Mouse (Mus musculus): ENCODE results near the gene Lmo7.

The Lmo7 gene

GRCm38 (mm10) chr14:101778426-101778825 is 48.7 kb downstream of the Lmo7 start:
- DNase-seq (ENCODE audit: extremely low read depth, low read depth, low spot score): no peak

GRCm38 (mm10) chr14:101780016-101780415 is 50.3 kb downstream of the Lmo7 start:
- no peak for DNase-seq (ENCODE audit: extremely low read depth, low read depth, low spot score)

GRCm38 (mm10) chr14:101781219-101781618 is 51.5 kb downstream of the Lmo7 start:
- no peak for DNase-seq (ENCODE audit: extremely low read depth, low read depth, low spot score)

DNA sequence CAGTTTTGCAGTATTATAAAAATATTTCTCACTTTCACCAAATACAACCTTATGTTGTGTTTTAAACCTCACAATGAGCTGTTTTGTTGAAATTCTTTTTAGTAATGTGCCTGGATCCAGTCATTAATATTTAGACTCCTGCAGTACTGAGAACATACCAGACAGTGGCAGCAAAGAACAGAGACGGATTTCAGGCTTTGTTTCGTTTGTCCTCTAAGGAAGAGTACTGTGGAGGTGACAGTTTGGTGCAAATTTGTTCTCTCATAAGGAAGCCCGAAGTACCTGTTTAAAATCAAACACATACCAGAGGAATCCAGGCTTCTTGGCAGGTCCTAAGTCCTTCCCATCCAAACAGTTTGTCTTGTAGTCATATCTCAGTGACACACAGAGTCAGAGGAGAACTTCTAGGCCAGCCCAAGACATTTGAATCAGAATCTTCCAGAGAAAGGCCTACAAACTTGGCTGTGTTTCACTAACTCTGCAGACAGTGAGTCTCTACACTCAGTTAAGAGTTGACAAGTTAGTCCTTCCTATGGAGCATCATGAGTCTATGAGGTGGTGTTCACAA is 52.3 kb downstream of the Lmo7 start:
- no peak for DNase-seq (ENCODE audit: extremely low read depth, low read depth, low spot score)

DNA sequence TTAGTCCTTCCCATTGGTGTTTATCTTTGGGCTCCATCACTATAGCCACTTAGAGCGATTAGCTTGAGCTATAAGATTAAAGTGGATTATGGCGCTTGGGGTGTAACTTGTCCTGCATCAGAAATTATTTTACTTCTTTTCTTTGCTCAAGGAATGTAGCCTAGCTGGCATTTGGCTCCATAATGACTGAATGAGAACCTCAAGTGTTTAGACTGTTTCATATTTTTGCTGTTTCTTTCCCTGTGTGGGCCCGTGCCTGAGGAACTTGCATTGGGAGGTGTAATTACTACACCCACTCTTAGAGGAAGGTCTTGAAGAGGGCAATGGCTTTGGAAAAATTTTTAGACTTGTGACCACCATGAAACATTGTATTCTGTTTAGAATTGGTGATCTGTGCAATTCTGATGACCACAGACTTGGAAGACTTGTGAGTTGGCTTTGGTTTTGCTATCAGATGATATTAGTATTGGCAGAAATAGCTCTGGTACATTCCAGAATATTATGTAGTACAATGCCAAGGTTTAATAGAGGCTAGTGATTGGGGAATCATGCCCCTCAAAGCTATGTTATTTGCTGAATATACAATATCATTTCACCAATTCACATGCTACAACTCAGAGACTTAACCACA is 54.7 kb downstream of the Lmo7 start:
- DNase-seq (ENCODE audit: extremely low read depth, low read depth, low spot score): no peak

- peak; percentile 86 for DNase-seq (ENCODE audit: extremely low read depth, low read depth, low spot score)
These were observed 58.1 kb downstream of the Lmo7 start for GRCm38 (mm10) chr14:101787903-101788302.

DNA sequence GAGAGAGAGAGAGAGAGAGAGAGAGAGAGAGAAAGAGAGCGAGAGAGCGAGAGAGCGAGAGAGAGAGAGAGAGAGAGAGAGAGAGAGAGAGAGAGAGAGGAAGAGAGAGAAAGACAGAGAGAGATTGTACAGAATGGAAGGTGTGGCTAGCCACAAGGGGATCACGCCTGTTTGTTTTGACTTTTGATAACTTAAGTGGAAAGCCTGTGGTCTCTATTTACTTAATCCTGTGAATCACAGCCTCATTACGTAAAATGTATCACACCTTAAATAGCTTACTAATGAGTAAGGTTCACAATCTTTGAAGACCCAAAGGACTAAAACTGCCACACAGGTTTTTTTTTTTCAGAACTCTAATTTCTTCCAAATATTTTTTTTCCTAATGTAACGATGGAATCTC is 58.7 kb downstream of the Lmo7 start:
- DNase-seq (ENCODE audit: extremely low read depth, low read depth, low spot score): no peak

- no peak for DNase-seq (ENCODE audit: extremely low read depth, low read depth, low spot score)
These were observed 64.9 kb downstream of the Lmo7 start for GRCm38 (mm10) chr14:101794553-101795177.

- no peak for DNase-seq (ENCODE audit: extremely low read depth, low read depth, low spot score)
These were observed 68.3 kb downstream of the Lmo7 start for GRCm38 (mm10) chr14:101797930-101798500.

- DNase-seq (ENCODE audit: extremely low read depth, low read depth, low spot score): no peak
These were observed 69.0 kb downstream of the Lmo7 start for GRCm38 (mm10) chr14:101798766-101799165.

DNA sequence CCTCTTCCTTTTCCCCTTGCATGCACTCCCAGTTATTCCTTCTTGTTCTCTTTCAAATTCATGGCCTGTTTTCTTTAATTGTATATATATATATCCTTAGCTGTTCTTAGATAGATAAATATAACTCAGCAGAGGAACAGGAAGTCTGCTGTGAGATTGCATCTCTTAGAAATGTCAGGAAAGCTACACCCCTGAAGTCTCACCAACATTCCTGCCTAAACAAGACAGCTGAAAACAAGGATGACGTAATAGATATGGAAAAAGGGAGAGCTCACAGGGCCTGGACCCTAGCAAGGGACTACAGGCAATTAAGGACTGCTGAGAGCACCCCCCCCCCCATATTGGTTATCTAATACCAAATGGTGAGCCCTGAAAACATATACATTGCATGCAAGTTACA is 71.9 kb downstream of the Lmo7 start:
- no peak for DNase-seq (ENCODE audit: extremely low read depth, low read depth, low spot score)

DNA sequence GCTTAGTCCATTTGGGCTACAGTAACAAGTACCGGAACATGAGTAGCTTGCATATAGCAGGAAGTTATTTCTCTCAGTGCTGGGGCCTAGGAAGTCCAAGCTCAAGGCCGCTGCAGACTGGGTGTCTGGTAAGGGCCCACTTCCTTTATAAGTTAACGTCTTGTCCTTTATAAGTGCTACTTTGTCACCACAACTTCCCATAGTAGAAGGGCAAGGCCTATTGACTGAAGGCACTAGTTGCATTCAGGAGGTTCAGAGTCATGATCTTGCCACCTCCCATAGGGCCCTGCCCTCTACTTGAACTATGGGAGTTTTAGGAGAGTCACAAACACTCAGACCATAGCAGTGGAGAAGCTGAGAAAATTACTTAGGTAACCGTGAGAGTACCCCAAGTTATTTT is 74.4 kb downstream of the Lmo7 start:
- no peak for DNase-seq (ENCODE audit: extremely low read depth, low read depth, low spot score)

- no peak for DNase-seq (ENCODE audit: extremely low read depth, low read depth, low spot score)
These were observed 75.0 kb downstream of the Lmo7 start for GRCm38 (mm10) chr14:101804562-101805327.

- DNase-seq (ENCODE audit: extremely low read depth, low read depth, low spot score): no peak
These were observed 75.6 kb downstream of the Lmo7 start for GRCm38 (mm10) chr14:101805328-101805697.

DNA sequence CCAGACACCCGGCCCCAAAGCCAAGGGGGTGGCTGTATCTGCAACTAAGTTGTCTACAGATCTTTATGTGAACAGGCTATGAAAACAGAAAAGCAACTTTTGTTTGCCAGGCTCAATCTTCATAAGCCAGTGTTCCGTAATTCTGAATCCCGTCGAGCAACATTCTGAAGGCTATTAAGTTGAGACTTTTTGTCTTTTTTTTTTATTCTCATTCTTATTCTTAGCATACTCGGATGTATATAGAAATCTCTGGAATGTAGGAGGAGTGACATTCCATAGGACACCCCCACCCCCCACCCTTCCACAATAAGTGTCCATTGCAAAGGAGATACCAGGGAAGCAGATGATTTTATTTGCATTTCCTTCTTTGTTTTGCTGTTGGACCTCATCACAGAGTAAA is 76.3 kb downstream of the Lmo7 start:
- no peak for DNase-seq (ENCODE audit: extremely low read depth, low read depth, low spot score)

GRCm38 (mm10) chr14:101806607-101807006 is 76.8 kb downstream of the Lmo7 start:
- DNase-seq (ENCODE audit: extremely low read depth, low read depth, low spot score): no peak

- DNase-seq (ENCODE audit: extremely low read depth, low read depth, low spot score): no peak
These were observed 86.7 kb downstream of the Lmo7 start for GRCm38 (mm10) chr14:101816450-101816849.

GRCm38 (mm10) chr14:101822390-101822789 is 92.6 kb downstream of the Lmo7 start:
- DNase-seq (ENCODE audit: extremely low read depth, low read depth, low spot score): peak; percentile 55

DNA sequence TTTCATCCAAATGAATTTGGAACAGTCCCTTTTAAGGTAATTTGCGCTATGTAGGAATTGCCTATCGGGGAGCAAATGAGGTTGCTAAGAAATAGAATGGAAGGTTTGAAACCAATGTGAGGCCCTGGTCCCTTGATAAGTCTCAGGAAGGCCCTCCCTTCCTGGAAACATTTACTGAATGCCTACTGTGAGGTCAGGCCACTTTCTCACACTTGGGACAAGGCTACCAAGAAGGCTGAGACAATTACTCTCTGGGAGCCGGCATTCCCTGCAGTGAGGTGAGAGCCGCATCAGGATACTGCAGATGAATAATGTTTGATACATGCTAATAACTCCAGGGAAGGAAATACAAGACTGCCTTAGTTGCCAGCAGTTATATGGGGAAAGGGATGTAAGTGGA is 93.1 kb downstream of the Lmo7 start:
- no peak for DNase-seq (ENCODE audit: extremely low read depth, low read depth, low spot score)

DNA sequence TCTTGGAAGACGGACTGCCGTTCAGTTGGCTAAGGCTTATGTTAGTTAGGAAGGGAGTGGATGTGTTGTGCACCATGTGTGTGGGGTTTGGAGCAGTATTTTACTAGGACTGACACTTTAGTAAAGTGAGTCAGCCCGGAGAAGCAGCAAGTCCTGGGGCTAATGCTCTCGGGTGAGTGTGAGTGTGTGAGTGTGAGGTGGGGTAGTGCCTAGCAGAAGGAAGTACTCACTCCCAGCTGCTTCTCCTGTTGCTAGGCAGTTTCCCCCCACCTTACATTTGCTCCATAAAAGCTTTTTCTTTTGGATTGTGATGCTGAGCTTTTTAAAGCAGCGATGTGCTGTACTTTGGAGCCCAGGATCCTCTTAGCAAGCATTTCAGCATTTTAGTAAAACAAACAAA is 99.9 kb downstream of the Lmo7 start:
- no peak for DNase-seq (ENCODE audit: extremely low read depth, low read depth, low spot score)

- no peak for DNase-seq (ENCODE audit: extremely low read depth, low read depth, low spot score)
These were observed 100.4 kb downstream of the Lmo7 start for GRCm38 (mm10) chr14:101830116-101830515.

GRCm38 (mm10) chr14:101834109-101834508 is 104.4 kb downstream of the Lmo7 start:
- DNase-seq (ENCODE audit: extremely low read depth, low read depth, low spot score): no peak

Measured in fat pad, adult 2 months (tissue).